In genomic region chr5:20741936-20742335, GRCm38 (mm10) we compare ENCODE assay signal across 20 mouse cellular contexts.
A peak's percentile ranks its signal among the peaks of the same experiment; 100 is the strongest.
DNase-seq lines count a peak whose midpoint lies in the region; ATAC-seq lines count a peak whose summit lies in the region.
"Had no signal": no experiment of that assay in that cellular context is flagged by ENCODE, and none has a peak within 500 bp of the region (broad histone marks: within the 10 kb centered on the region; RNA-seq: fewer than 3 reads in every experiment).

No protein-coding gene starts in this region.

- H3K4me1 ChIP-seq in heart, embryonic 11.5 days (ENCODE audit: control insufficient read depth, insufficient read depth, low read length) = no peaks in the 10 kb centered on the region; the same call in 1 of the 2 replicates
- H3K4me1 ChIP-seq in kidney, embryonic 14.5 days (ENCODE audit: control insufficient read depth, insufficient read depth, low read length) = no peaks in the 10 kb centered on the region
- H3K4me1 ChIP-seq in limb, embryonic 10.5 days = peaks cover 34% of the 10 kb centered on the region
- no peaks in the 10 kb centered on the region for H3K4me1 ChIP-seq in neural tube, embryonic 14.5 days (ENCODE audit: control insufficient read depth, insufficient read depth, low read length)
- H3K4me1 ChIP-seq: embryonic facial prominence, embryonic 15.5 days; forebrain, embryonic 10.5 days; hindbrain, embryonic 15.5 days had no signal

- no peaks in the 10 kb centered on the region for H3K9me3 ChIP-seq in heart, embryonic 11.5 days (replicated peaks; ENCODE audit: control insufficient read depth, low read length)
- no peaks in the 10 kb centered on the region for H3K9me3 ChIP-seq in kidney, embryonic 14.5 days (ENCODE audit: control insufficient read depth, low read length)
- H3K9me3 ChIP-seq in limb, embryonic 10.5 days (replicated peaks) = no peaks in the 10 kb centered on the region
- H3K9me3 ChIP-seq in neural tube, embryonic 14.5 days (ENCODE audit: control insufficient read depth, low read length) = no peaks in the 10 kb centered on the region
- H3K9me3 ChIP-seq: embryonic facial prominence, embryonic 15.5 days; forebrain, embryonic 10.5 days; heart, embryonic 13.5 days; hindbrain, embryonic 15.5 days had no signal

- H3K36me3 ChIP-seq in heart, embryonic 11.5 days (ENCODE audit: control insufficient read depth, insufficient read depth, low read length) = no peaks in the 10 kb centered on the region
- no peaks in the 10 kb centered on the region for H3K36me3 ChIP-seq in kidney, embryonic 14.5 days (ENCODE audit: control insufficient read depth, insufficient read depth, low read length)
- H3K36me3 ChIP-seq in limb, embryonic 10.5 days = no peaks in the 10 kb centered on the region
- H3K36me3 ChIP-seq in neural tube, embryonic 14.5 days (ENCODE audit: control insufficient read depth, insufficient read depth, low read length) = no peaks in the 10 kb centered on the region
- H3K36me3 ChIP-seq: embryonic facial prominence, embryonic 15.5 days; forebrain, embryonic 10.5 days; heart, embryonic 13.5 days; hindbrain, embryonic 15.5 days had no signal

- no peak for ATAC-seq in heart, embryonic 11.5 days (replicated peaks; ENCODE audit: insufficient number of reproducible peaks, low FRiP score, low TSS enrichment)
- peak; percentile 34; the same call in 1 of the 2 replicates for ATAC-seq in kidney, embryonic 14.5 days (ENCODE audit: low FRiP score, low TSS enrichment)
- ATAC-seq in neural tube, embryonic 14.5 days (ENCODE audit: low read depth) = peak; percentile 45; the same call in 1 of the 2 replicates
- ATAC-seq: forebrain, embryonic 16.5 days had no signal

- no peak overlapping the region for H3K4me2 ChIP-seq in heart, embryonic 11.5 days
- H3K4me2 ChIP-seq in kidney, embryonic 14.5 days (replicated peaks; ENCODE audit: low read depth, low read length) = no peak overlapping the region
- H3K4me2 ChIP-seq in neural tube, embryonic 14.5 days (ENCODE audit: low read depth, low read length) = no peak overlapping the region
- H3K4me2 ChIP-seq: embryonic facial prominence, embryonic 15.5 days; heart, embryonic 13.5 days; hindbrain, embryonic 15.5 days had no signal

- H3K9ac ChIP-seq in heart, embryonic 11.5 days (ENCODE audit: low read depth, low read length) = no peak overlapping the region
- no peak overlapping the region for H3K9ac ChIP-seq in kidney, embryonic 14.5 days (ENCODE audit: low read depth, low read length)
- no peak overlapping the region for H3K9ac ChIP-seq in neural tube, embryonic 14.5 days (replicated peaks; ENCODE audit: low read depth, low read length)
- H3K9ac ChIP-seq: embryonic facial prominence, embryonic 15.5 days; heart, embryonic 13.5 days; hindbrain, embryonic 15.5 days had no signal

- no peak overlapping the region for H3K27ac ChIP-seq in heart, embryonic 11.5 days (ENCODE audit: low read depth, low read length)
- H3K27ac ChIP-seq in kidney, embryonic 14.5 days (ENCODE audit: low read depth, low read length) = no peak overlapping the region
- H3K27ac ChIP-seq in limb, embryonic 10.5 days = 0 out of 2 replicates have a peak overlapping the region, but pooled peaks have one; percentile 7
- H3K27ac ChIP-seq in neural tube, embryonic 14.5 days (ENCODE audit: low read depth, low read length) = no peak overlapping the region
- H3K27ac ChIP-seq: embryonic facial prominence, embryonic 15.5 days; forebrain, embryonic 10.5 days; heart, embryonic 13.5 days; hindbrain, embryonic 15.5 days had no signal

- 87% methylated on average over 8 of the region's 8 CpGs for WGBS in heart, embryonic 11.5 days (ENCODE audit: insufficient replicate concordance)
- 54% methylated on average over 8 of the region's 8 CpGs for WGBS in kidney, embryonic 14.5 days
- 81% methylated on average over 8 of the region's 8 CpGs for WGBS in limb, embryonic 10.5 days
- 65% methylated on average over 8 of the region's 8 CpGs for WGBS in neural tube, embryonic 14.5 days

- H3K27me3 ChIP-seq in heart, embryonic 11.5 days (ENCODE audit: control insufficient read depth, insufficient read depth, low read length) = no peaks in the 10 kb centered on the region
- H3K27me3 ChIP-seq in kidney, embryonic 14.5 days (ENCODE audit: control insufficient read depth, insufficient read depth, low read length) = no peaks in the 10 kb centered on the region
- H3K27me3 ChIP-seq in limb, embryonic 10.5 days (ENCODE audit: low read depth, poor library complexity, severe bottlenecking) = no peaks in the 10 kb centered on the region
- no peaks in the 10 kb centered on the region for H3K27me3 ChIP-seq in neural tube, embryonic 14.5 days (ENCODE audit: control insufficient read depth, insufficient read depth, low read length)
- H3K27me3 ChIP-seq: embryonic facial prominence, embryonic 15.5 days; heart, embryonic 13.5 days; hindbrain, embryonic 15.5 days had no signal

- H3K4me3 ChIP-seq in heart, embryonic 11.5 days (ENCODE audit: low read depth, low read length) = no peak overlapping the region
- H3K4me3 ChIP-seq in kidney, embryonic 14.5 days (ENCODE audit: low read length) = no peak overlapping the region
- H3K4me3 ChIP-seq in limb, embryonic 10.5 days = no peak overlapping the region
- no peak overlapping the region for H3K4me3 ChIP-seq in neural tube, embryonic 14.5 days (ENCODE audit: low read depth, low read length)
- H3K4me3 ChIP-seq: embryonic facial prominence, embryonic 15.5 days; erythroblast, embryonic 14.5 days; forebrain, embryonic 10.5 days; heart, embryonic 13.5 days; hindbrain, embryonic 15.5 days had no signal

- peak; percentile 86 for DNase-seq in heart, adult 11 months
- DNase-seq in kidney, adult 9 months = no peak
- DNase-seq in limb, embryonic 10.5 days (ENCODE audit: low spot score) = no peak
- DNase-seq in left cerebral cortex, adult 8-10 months (ENCODE audit: low spot score in 2 of 2) = no peak
- DNase-seq: adrenal gland, postnatal 10 days; cerebellum, adult 11 months; cerebellum, adult 8-10 months; cerebellum, postnatal 14 days; embryo, embryonic 11 days; gastrocnemius, postnatal 14 days; heart, postnatal 36 days had no signal
